Mouse (Mus musculus) stomach, embryonic 16.5 days (tissue): ENCODE measurements around the gene Btbd18. TPM values are rescaled to one million over a fixed set of nuclear protein-coding genes. Genes with fewer than 3 reads are reported as not detected.

Experiments
- ATAC-seq: fragments of 200-750 bp; cut with Nextera tagmentation; 2 replicates; pipeline ENCODE4 v1.8.0; 2017; ENCODE audit warnings: moderate number of reproducible peaks, moderate TSS enrichment; ENCODE audit not compliant: insufficient read depth, low FRiP score
- H3K27ac ChIP-seq: fragments of 300-500 bp; sonication (generic); 2 replicates; pipeline ENCODE4 v1.5.1; 2014; ENCODE audit warnings: low read length
- H3K27me3 ChIP-seq: fragments of 300-500 bp; sonication (generic); 2 replicates; pipeline ENCODE4 v1.6.1; 2014; ENCODE audit warnings: low read length, control low read depth, mixed read lengths; ENCODE audit not compliant: control insufficient read depth, insufficient read depth
- H3K36me3 ChIP-seq: fragments of 300-500 bp; sonication (generic); 2 replicates; pipeline ENCODE4 v1.6.1; 2014; ENCODE audit warnings: low read length; ENCODE audit not compliant: control insufficient read depth, insufficient read depth
- H3K4me1 ChIP-seq: fragments of 300-500 bp; sonication (generic); 2 replicates; pipeline ENCODE4 v1.6.1; 2014; ENCODE audit warnings: low read length, control low read depth, mixed read lengths; ENCODE audit not compliant: control insufficient read depth, insufficient read depth
- H3K4me2 ChIP-seq: fragments of 300-500 bp; sonication (generic); 2 replicates; pipeline ENCODE4 v1.6.1; 2014; ENCODE audit warnings: low read depth, low read length, mixed read lengths
- H3K4me3 ChIP-seq: fragments of 300-500 bp; sonication (generic); replicated peaks from 2 replicates; pipeline ENCODE4 v1.5.1; 2014; ENCODE audit warnings: mild to moderate bottlenecking, low read length
- H3K9ac ChIP-seq: fragments of 300-500 bp; sonication (generic); 2 replicates; pipeline ENCODE4 v1.6.1; 2014; ENCODE audit warnings: low read length
- H3K9me3 ChIP-seq: fragments of 300-500 bp; sonication (generic); replicated peaks from 2 replicates; pipeline ENCODE4 v1.6.1; 2016; ENCODE audit warnings: low read length, control low read depth; ENCODE audit not compliant: control insufficient read depth
- WGBS: fragments of 180-500 bp; shearing (Covaris S2); extraction: QIAGEN DNeasy Blood & Tissue Kit; methylation state at CpG from one replicate; pipeline ENCODE4 v1.1.7; 2014; 5-methylcytosine and 5-hydroxymethylcytosine counted together
- polyA plus RNA-seq: library from polyadenylated mRNA; unstranded; fragments of >200 nt; fragmentation: Nextera tagmentation; extraction: Ambion mirVana; gene quantifications from 2 replicates; pipeline ENCODE4 v1.2.1, GENCODE M21; 2015

Gene Btbd18
- polyA plus RNA-seq, 1 experiment from 2014 or later = 0.26 TPM

GRCm38 (mm10) chr2:84677968-84678880, 19.3 kb downstream of the Btbd18 start, which contains the start of the genes Gm28635 and Med19:
Gene Gm28635, minus strand, starts transcription at chr2:84678041.
Gene Med19, plus strand, starts transcription at chr2:84678402.
- Histone ChIP-seq H3K9me3 (no peaks in the 10 kb centered on the region), H3K4me3 (peak within 1 kb of the TSS; percentile 100), H3K9ac (peak within 1 kb of the TSS; percentile 95), H3K36me3 (peaks cover 6% of the 10 kb centered on the region; the same call in 1 of the 2 replicates), H3K27me3 (no peaks in the 10 kb centered on the region), H3K27ac (peak within 1 kb of the TSS; percentile 82), H3K4me2 (peak within 1 kb of the TSS; percentile 95), H3K4me1 (peaks cover 14% of the 10 kb centered on the region)
- under 1% methylated on average over 44 of the region's 44 CpGs for WGBS
- ATAC-seq = peak; percentile 100

- Histone ChIP-seq H3K27ac (peak within 1 kb of the TSS; percentile 82), H3K9me3 (no peaks in the 10 kb centered on the region), H3K27me3 (no peaks in the 10 kb centered on the region), H3K36me3 (peaks cover 6% of the 10 kb centered on the region; the same call in 1 of the 2 replicates), H3K4me2 (peak within 1 kb of the TSS; percentile 95), H3K4me1 (peaks cover 14% of the 10 kb centered on the region), H3K9ac (peak within 1 kb of the TSS; percentile 95), H3K4me3 (peak within 1 kb of the TSS; percentile 100)
- no peak for ATAC-seq
- WGBS = 13% methylated on average over 8 of the region's 8 CpGs
Observed at GRCm38 (mm10) chr2:84679016-84679415, 20.1 kb downstream of the Btbd18 start, which contains the start of gene Tmx2. Gene Tmx2, minus strand, starts transcription at chr2:84679140.

- H3K27me3 ChIP-seq = no peaks in the 10 kb centered on the region
- no peak for ATAC-seq
- peaks cover 6% of the 10 kb centered on the region for H3K4me1 ChIP-seq
- no peak overlapping the region for H3K4me2 ChIP-seq
- H3K9ac ChIP-seq = no peak overlapping the region
- H3K4me3 ChIP-seq = no peak overlapping the region
- H3K27ac ChIP-seq = no peak overlapping the region
- no peaks in the 10 kb centered on the region for H3K9me3 ChIP-seq
- peaks cover 15% of the 10 kb centered on the region; the same call in 1 of the 2 replicates for H3K36me3 ChIP-seq
- 67% methylated on average over 6 of the region's 6 CpGs for WGBS
Observed at GRCm38 (mm10) chr2:84682605-84683183, 23.8 kb downstream of the Btbd18 start.

GRCm38 (mm10) chr2:84688080-84688844, 29.4 kb downstream of the Btbd18 start:
- ATAC-seq = no peak
- peaks cover 40% of the 10 kb centered on the region for H3K36me3 ChIP-seq
- WGBS = 80% methylated on average over 2 of the region's 2 CpGs

GRCm38 (mm10) chr2:84690050-84690449, 31.2 kb downstream of the Btbd18 start:
- Histone ChIP-seq H3K4me1 (no peaks in the 10 kb centered on the region), H3K9me3 (no peaks in the 10 kb centered on the region), H3K9ac (no peak overlapping the region), H3K4me3 (no peak overlapping the region), H3K4me2 (no peak overlapping the region), H3K27ac (no peak overlapping the region), H3K27me3 (no peaks in the 10 kb centered on the region), H3K36me3 (peaks cover 40% of the 10 kb centered on the region)
- whole genome bisulfite sequencing = 88% methylated on average over 12 of the region's 12 CpGs
- no peak for ATAC-seq

More at GRCm38 (mm10) chr2:84688080-84688844, 29.4 kb downstream of the Btbd18 start:
- Histone ChIP-seq H3K9me3 (no peaks in the 10 kb centered on the region), H3K4me3 (no peak overlapping the region), H3K4me2 (no peak overlapping the region), H3K4me1 (no peaks in the 10 kb centered on the region), H3K27me3 (no peaks in the 10 kb centered on the region), H3K27ac (no peak overlapping the region), H3K9ac (no peak overlapping the region)

GRCm38 (mm10) chr2:84695007-84695695, 36.3 kb downstream of the Btbd18 start:
- WGBS = 69% methylated on average over 5 of the region's 5 CpGs
- Histone ChIP-seq H3K4me3 (no peak overlapping the region), H3K27ac (no peak overlapping the region), H3K4me2 (no peak overlapping the region), H3K36me3 (peaks cover 9% of the 10 kb centered on the region), H3K4me1 (no peaks in the 10 kb centered on the region), H3K9me3 (no peaks in the 10 kb centered on the region), H3K9ac (no peak overlapping the region), H3K27me3 (no peaks in the 10 kb centered on the region)
- peak; percentile 77; the same call in 1 of the 2 replicates for ATAC-seq

GRCm38 (mm10) chr2:84703497-84703896, 44.6 kb downstream of the Btbd18 start:
- H3K4me3 ChIP-seq = no peak overlapping the region
- H3K27me3 ChIP-seq = no peaks in the 10 kb centered on the region
- no peak overlapping the region for H3K27ac ChIP-seq
- H3K4me1 ChIP-seq = 0 out of 2 replicates have a peak, but pooled peaks cover 4% of the 10 kb centered on the region
- no peaks in the 10 kb centered on the region for H3K36me3 ChIP-seq
- WGBS = 89% methylated on average over 1 of the region's 1 CpGs
- H3K9me3 ChIP-seq = no peaks in the 10 kb centered on the region
- no peak overlapping the region for H3K4me2 ChIP-seq
- no peak for ATAC-seq
- H3K9ac ChIP-seq = no peak overlapping the region

- no peaks in the 10 kb centered on the region for H3K36me3 ChIP-seq
- no peak overlapping the region for H3K4me3 ChIP-seq
- 0 out of 2 replicates have a peak, but pooled peaks cover 4% of the 10 kb centered on the region for H3K4me1 ChIP-seq
- H3K9me3 ChIP-seq = no peaks in the 10 kb centered on the region
- H3K27ac ChIP-seq = peak overlapping the region; percentile 86
- no peak for ATAC-seq
- peak overlapping the region; percentile 25; the same call in 1 of the 2 replicates for H3K4me2 ChIP-seq
- H3K9ac ChIP-seq = no peak overlapping the region
- WGBS = 74% methylated on average over 5 of the region's 5 CpGs
- no peaks in the 10 kb centered on the region for H3K27me3 ChIP-seq
Observed at GRCm38 (mm10) chr2:84704329-84704728, 45.5 kb downstream of the Btbd18 start.
